Mouse (Mus musculus) thymus, adult 2 months (tissue): Measurements from ENCODE around the gene Dapk2. TPM values are rescaled to one million over a fixed set of nuclear protein-coding genes. Genes with fewer than 3 reads are reported as not detected.

Experiments
- DNase-seq: peaks from one replicate; pipeline ENCODE4 v3.0.0; 2021
- H3K27ac ChIP-seq: fragments of 200-500 bp; 2 replicates; pipeline ENCODE4 v1.5.1; 2012; ENCODE audit warnings: low read length, control low read depth; ENCODE audit not compliant: control insufficient read depth, insufficient read depth
- H3K27me3 ChIP-seq: fragments of 200-500 bp; 2 replicates; pipeline ENCODE4 v1.6.1; 2012; ENCODE audit warnings: mild to moderate bottlenecking, low read length, moderate library complexity, mixed read lengths; ENCODE audit not compliant: control insufficient read depth, insufficient read depth
- H3K36me3 ChIP-seq: fragments of 200-500 bp; 2 replicates; pipeline ENCODE4 v1.6.1; 2012; ENCODE audit warnings: mild to moderate bottlenecking, low read length, moderate library complexity; ENCODE audit not compliant: control insufficient read depth, insufficient read depth
- H3K4me1 ChIP-seq: fragments of 200-500 bp; replicated peaks from 2 replicates; pipeline ENCODE4 v1.6.1; 2012; ENCODE audit warnings: low read length; ENCODE audit not compliant: control insufficient read depth, insufficient read depth
- H3K4me3 ChIP-seq: fragments of 200-500 bp; 2 replicates; pipeline ENCODE4 v1.5.1; 2012; ENCODE audit warnings: mild to moderate bottlenecking, low read length, control low read depth, moderate library complexity; ENCODE audit not compliant: control insufficient read depth, insufficient read depth
- CTCF ChIP-seq: fragments of 200-500 bp; IDR thresholded peaks from 2 replicates; pipeline ENCODE4 v1.5.1; 2012; ENCODE audit warnings: mild to moderate bottlenecking, control low read depth, low read length, moderate library complexity, borderline replicate concordance; ENCODE audit not compliant: control insufficient read depth, poor library complexity, insufficient read depth; ENCODE audit errors: extremely low read depth
- POLR2A ChIP-seq: fragments of 200-500 bp; IDR thresholded peaks from 2 replicates; pipeline ENCODE4 v1.6.1; 2012; ENCODE audit warnings: mild to moderate bottlenecking, low read length, control low read depth, moderate library complexity; ENCODE audit not compliant: control insufficient read depth, poor library complexity, insufficient read depth; ENCODE audit errors: extremely low read depth
- WGBS: fragments of 180-500 bp; shearing (Covaris S2); methylation state at CpG from one replicate; pipeline ENCODE4 v1.1.7; 2018; 5-methylcytosine and 5-hydroxymethylcytosine counted together
- polyA plus RNA-seq: library from polyadenylated mRNA; depleted of rRNA; stranded (reverse); fragments of >200 nt; gene quantifications from 2 replicates; pipeline ENCODE4 v1.2.3, GENCODE M21; 2012

The Dapk2 gene
- polyA plus RNA-seq, 1 experiment, result 5.1 TPM

- H3K27ac ChIP-seq, result no peak overlapping the region
- TF ChIP-seq POLR2A, result no peak
- no peak for TF ChIP-seq CTCF
- H3K27me3 ChIP-seq, result no peaks in the 10 kb centered on the region
- DNase-seq, result no peak
- no peak overlapping the region for H3K4me3 ChIP-seq
- 83% methylated on average over 3 of the region's 3 CpGs for WGBS
- H3K36me3 ChIP-seq, result no peaks in the 10 kb centered on the region
- H3K4me1 ChIP-seq, result peaks cover 6% of the 10 kb centered on the region; the same call in 1 of the 2 replicates
Observed at GRCm38 (mm10) chr9:66304320-66305090, 146.5 kb downstream of the Dapk2 start.

- Histone ChIP-seq H3K27me3 (no peaks in the 10 kb centered on the region), H3K36me3 (no peaks in the 10 kb centered on the region), H3K4me3 (peak overlapping the region; percentile 80), H3K4me1 (peaks cover 6% of the 10 kb centered on the region; the same call in 1 of the 2 replicates), H3K27ac (peak overlapping the region; percentile 71)
- peak; percentile 49 for DNase-seq
- no peak for TF ChIP-seq CTCF
- no peak for TF ChIP-seq POLR2A
- 20% methylated on average over 25 of the region's 25 CpGs for WGBS
Observed at GRCm38 (mm10) chr9:66305121-66306112, 147.4 kb downstream of the Dapk2 start.

DNA sequence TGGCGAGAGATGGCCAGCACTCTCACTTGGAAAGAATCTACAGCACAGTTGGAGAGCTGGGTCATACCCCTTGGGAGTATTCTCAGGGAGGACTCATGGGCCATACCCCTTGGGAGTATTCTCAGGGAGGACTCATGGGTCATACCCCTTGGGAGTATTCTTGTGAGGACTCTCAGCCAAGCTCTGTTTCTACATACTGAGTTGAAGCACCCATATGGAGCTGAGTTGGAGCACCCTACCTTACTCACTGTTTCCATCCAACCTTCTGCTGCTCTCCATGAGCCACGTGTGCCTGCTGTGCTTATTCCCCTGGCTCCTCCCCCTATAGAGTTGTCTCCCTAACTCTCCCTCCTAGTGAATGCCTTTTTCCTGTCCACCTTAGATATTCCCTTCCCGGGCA, 148.4 kb downstream of the Dapk2 start:
- peaks cover 6% of the 10 kb centered on the region; the same call in 1 of the 2 replicates for H3K4me1 ChIP-seq
- H3K36me3 ChIP-seq, result no peaks in the 10 kb centered on the region
- H3K27me3 ChIP-seq, result no peaks in the 10 kb centered on the region
- 92% methylated on average over 3 of the region's 3 CpGs for WGBS
- no peak overlapping the region for H3K4me3 ChIP-seq
- no peak overlapping the region for H3K27ac ChIP-seq
- DNase-seq, result no peak
- TF ChIP-seq POLR2A, result no peak
- TF ChIP-seq CTCF, result no peak

GRCm38 (mm10) chr9:66307341-66307740, 149.3 kb downstream of the Dapk2 start:
- DNase-seq, result no peak
- no peaks in the 10 kb centered on the region for H3K27me3 ChIP-seq
- no peak for TF ChIP-seq POLR2A
- no peak for TF ChIP-seq CTCF
- peaks cover 6% of the 10 kb centered on the region; the same call in 1 of the 2 replicates for H3K4me1 ChIP-seq
- no peak overlapping the region for H3K4me3 ChIP-seq
- no peaks in the 10 kb centered on the region for H3K36me3 ChIP-seq
- H3K27ac ChIP-seq, result no peak overlapping the region
- 60% methylated on average over 2 of the region's 2 CpGs for WGBS

DNA sequence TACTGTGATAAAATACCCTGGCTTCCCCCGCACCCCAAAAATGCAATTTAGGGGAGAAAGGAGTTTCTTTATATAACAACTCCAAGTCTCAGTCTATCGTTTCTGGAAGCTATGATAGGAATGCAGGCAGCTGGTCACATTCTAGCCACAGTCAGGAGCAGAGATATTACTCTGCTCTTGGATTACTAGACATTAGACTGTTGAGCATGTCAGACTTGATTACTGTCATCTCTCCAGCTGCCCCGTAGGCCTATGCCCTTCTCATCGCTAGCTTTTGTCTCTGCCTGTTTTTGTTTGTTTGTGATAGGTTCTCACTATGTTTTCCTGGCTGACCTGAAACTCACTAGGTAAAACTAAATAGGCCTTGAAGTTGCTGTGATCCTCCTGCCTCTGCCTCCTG, 150.7 kb downstream of the Dapk2 start:
- no peak for DNase-seq
- TF ChIP-seq CTCF, result no peak
- TF ChIP-seq POLR2A, result no peak
- Histone ChIP-seq H3K27ac (no peak overlapping the region), H3K36me3 (no peaks in the 10 kb centered on the region), H3K27me3 (no peaks in the 10 kb centered on the region), H3K4me3 (no peak overlapping the region), H3K4me1 (peaks cover 6% of the 10 kb centered on the region; the same call in 1 of the 2 replicates)
- WGBS, result 94% methylated on average over 4 of the region's 4 CpGs

DNA sequence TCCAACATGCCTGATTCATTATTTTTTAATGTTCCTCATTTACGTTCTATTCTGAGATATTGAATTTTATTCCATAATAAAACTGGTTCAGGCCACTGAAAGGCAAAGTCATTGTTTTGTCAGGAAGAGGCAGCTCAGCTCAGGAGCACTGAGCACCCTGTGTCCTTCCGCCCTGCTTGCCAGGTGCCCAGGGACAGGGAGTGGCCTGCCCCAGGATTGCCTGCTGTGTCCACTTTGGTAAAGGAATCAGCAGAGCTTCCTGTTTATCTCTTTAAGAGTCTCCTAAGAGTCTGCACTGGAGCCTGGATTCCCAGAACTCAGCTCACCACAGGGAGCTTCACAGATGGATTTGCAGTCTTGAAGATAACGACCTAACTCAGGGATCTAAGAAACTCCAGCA, 153.4 kb downstream of the Dapk2 start:
- TF ChIP-seq POLR2A (no peak), CTCF (no peak)
- 75% methylated on average over 3 of the region's 3 CpGs for WGBS
- Histone ChIP-seq H3K27me3 (no peaks in the 10 kb centered on the region), H3K4me3 (no peak overlapping the region), H3K36me3 (no peaks in the 10 kb centered on the region), H3K4me1 (no peaks in the 10 kb centered on the region), H3K27ac (no peak overlapping the region)
- DNase-seq, result no peak
